17 mouse cellular contexts compared by ENCODE assay signal in genomic region chr14:28321916-28322534, GRCm38 (mm10).
A peak's percentile ranks its signal among the peaks of the same experiment; 100 is the strongest.
DNase-seq lines count a peak whose midpoint lies in the region; ATAC-seq and TF ChIP-seq lines count a peak whose summit lies in the region.
"Had no signal": no experiment of that assay in that cellular context is flagged by ENCODE, and none has a peak within 500 bp of the region (broad histone marks: within the 10 kb centered on the region; RNA-seq: fewer than 3 reads in every experiment).

No protein-coding gene starts in this region.

- DNase-seq in gastrocnemius, adult 18-20 months (ENCODE audit: low spot score): peak; percentile 62
- no peak for DNase-seq in gastrocnemius, postnatal 10 days
- no peak for DNase-seq in left cerebral cortex, adult 2 months (ENCODE audit: extremely low spot score in 1 of 2, low spot score in 2 of 2)
- no peak for DNase-seq in left cerebral cortex, adult 8-10 months (ENCODE audit: low spot score in 2 of 2)
- DNase-seq in ovary, postnatal 36 days (ENCODE audit: low spot score): peak; percentile 7
- no peak for DNase-seq in ovary, adult 18-20 months (ENCODE audit: low spot score)
- DNase-seq: cerebellum, adult 2 months; kidney, adult 18-20 months; right cerebral cortex, adult 18-20 months; thymus, postnatal 4 days had no signal

- TF ChIP-seq CTCF in left cerebral cortex, adult 2 months (IDR thresholded peaks at IDR 0.05): peak; percentile 20; the same call in 1 of the 2 replicates

- H3K27ac ChIP-seq in left cerebral cortex, adult 2 months: no peak overlapping the region
- H3K27ac ChIP-seq: embryonic facial prominence, embryonic 13.5 days; heart, embryonic 13.5 days; liver, embryonic 15.5 days; midbrain, embryonic 15.5 days; neural tube, embryonic 13.5 days had no signal

- intact Hi-C loops in left cerebral cortex, adult 2 months (cut with DNase I): no loop called here

- no peak overlapping the region for H3K4me3 ChIP-seq in left cerebral cortex, adult 2 months
- H3K4me3 ChIP-seq: embryonic facial prominence, embryonic 13.5 days; heart, embryonic 13.5 days; liver, embryonic 15.5 days; midbrain, embryonic 15.5 days; neural tube, embryonic 13.5 days had no signal

- no peak for ATAC-seq in inflammation-experienced regulatory T-cells, adult 6 months
- ATAC-seq in cerebellum, adult (ENCODE audit: insufficient number of reproducible peaks, low FRiP score, low TSS enrichment): no peak
- ATAC-seq: midbrain, embryonic 15.5 days had no signal

Comparison
In these comparisons a context has a peak if more than half of its experiments do, and no peak if none do; other contexts are left out.
1. DNase-seq: peak in gastrocnemius, adult 18-20 months (single experiment) and ovary, postnatal 36 days (single experiment); none in gastrocnemius, postnatal 10 days (single experiment), left cerebral cortex, adult 2 months (0 of 2), left cerebral cortex, adult 8-10 months (0 of 2) and ovary, adult 18-20 months (single experiment).